Mouse (Mus musculus) T-helper 17 cell (primary cell): ENCODE data around the gene Bbc3.
"Not testable (repeated sequence)": the region's sequence is repeated elsewhere in the genome, so short reads cannot be mapped to it uniquely, and the experiment has no call there.

Experiments
- in situ Hi-C, 2 experiments: fragments of 300-600 bp; cut with MboI, MseI; formaldehyde crosslinking; loops; 1 replicate in 1 of 2; 2 replicates in 1 of 2; pipeline ENCODE4 v1.15.1; 2025; ENCODE audit warnings: high pct_unique_total_duplicates in 2 of 2

Bbc3 gene

DNA sequence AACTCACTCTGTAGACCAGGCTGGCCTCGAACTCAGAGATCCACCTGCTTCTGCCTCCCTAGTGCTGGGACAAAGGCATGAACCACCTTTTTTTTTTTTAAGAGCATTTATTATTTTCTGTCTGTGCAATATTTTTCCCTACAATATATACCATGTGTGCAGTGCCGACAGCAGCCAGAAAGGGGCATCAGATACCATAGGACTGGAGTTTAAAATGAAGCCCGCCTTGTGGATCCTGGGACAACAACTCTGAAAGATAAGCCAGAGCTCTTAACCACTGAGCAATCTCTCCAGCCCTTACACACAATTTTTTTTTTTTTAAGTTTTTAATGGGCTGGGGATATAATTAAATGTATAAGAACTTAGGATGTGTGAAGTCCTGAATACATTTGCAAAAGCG is 13.8 kb upstream of the Bbc3 start:
- in situ Hi-C loops: loop anchor here in 1 of 2 experiments (5.0 kb wide), 2 partner anchors 33 to 88 kb away; no protein-coding TSS in a partner anchor

DNA sequence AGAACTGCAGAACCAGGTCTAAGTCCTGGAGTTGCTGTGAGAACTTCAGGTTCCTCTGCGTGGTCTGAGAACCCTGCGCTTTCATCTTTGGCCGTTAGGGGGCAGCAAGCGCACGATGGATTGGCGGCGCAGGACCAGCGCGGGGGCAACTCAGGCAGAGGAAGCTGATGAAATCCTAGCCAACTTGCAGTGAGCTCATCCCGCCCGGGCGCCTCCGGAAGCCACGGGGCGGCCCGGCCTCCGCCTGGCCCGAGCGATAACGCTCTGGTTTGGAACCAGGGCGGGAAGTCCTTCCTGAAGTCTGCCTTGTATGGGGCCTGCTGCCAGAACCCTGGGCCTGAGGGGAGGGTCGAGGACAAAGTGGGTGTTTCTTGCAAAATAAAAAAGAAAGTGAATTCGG is 13.4 kb upstream of the Bbc3 start:
- in situ Hi-C loops: loop anchor here in 1 of 2 experiments (5.0 kb wide), 2 partner anchors 32 to 87 kb away; no protein-coding TSS in a partner anchor

DNA sequence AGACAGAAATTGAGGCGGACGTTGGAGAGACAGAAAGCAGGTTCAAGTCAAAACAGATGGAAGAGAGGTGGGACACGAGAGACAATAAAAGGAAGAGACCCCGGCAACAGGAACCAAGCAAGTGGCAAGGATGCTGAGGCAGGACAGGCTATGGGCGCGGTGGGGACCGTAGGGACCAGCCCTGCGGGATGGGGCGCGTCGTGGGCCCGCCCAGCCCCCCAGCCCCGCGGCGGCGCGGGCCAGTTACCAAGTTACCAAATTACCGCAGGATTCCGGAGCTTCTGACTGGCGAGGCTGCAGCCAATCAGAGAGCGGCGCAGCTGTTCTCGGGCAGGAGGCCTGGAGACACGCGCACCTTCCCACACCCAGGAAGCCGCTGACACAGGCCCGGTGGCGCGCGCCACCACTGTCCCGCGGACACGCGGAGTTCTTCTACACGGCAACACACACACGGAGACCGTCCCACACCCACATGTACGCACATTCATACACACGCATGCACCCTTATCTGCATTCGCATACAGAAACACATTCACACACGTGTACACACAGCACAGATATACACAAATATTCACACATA is 12.8 kb upstream of the Bbc3 start:
- in situ Hi-C loops: no loop called here

DNA sequence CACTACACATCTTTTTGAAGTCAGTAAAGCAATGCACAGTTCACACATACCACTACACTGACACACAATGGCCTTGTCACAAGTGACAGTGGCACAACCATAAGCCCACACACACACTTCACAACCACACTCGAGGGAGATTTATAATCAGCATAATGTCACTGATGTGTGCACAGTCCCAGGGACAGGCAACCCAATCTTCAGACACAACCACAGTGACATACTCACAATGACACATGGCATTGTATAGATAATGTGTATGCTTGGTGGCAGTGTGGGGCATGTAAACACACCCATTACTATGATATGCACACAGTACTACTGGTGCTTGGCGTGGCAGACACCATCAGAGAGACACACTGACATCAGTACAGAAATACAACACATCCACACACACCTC is 12.0 kb upstream of the Bbc3 start:
- in situ Hi-C loops: no loop called here

DNA sequence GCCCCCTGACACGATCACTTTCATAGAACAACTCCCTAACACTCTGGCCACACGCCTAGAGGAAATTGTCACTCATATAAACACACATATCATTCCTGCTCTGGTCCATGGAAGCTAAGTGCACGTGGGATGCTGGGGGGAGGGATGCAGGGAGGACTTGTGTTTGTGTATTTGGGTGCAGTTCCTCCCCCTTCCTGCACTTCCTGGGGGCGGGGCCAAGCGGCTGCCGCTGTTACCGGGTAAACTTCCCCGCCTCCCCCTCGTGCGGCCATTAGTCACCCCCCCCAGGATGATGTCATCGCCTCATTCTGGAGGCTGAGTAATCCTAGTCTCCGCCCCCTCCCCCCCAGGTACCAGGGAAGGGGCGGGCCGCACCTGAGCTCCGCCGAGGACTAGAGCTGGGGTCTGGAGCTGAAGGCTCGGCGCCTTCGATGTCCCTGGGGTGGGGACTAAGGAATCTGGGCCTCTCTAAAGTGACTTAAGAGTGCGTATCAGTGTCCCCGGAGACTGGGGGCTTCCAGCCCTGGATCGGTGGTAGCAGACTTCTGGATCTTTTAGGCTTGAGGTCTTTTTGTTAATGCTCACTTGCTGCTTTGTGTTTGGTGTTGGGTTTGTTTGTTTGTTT is 11.3 kb upstream of the Bbc3 start:
- in situ Hi-C loops: no loop called here

DNA sequence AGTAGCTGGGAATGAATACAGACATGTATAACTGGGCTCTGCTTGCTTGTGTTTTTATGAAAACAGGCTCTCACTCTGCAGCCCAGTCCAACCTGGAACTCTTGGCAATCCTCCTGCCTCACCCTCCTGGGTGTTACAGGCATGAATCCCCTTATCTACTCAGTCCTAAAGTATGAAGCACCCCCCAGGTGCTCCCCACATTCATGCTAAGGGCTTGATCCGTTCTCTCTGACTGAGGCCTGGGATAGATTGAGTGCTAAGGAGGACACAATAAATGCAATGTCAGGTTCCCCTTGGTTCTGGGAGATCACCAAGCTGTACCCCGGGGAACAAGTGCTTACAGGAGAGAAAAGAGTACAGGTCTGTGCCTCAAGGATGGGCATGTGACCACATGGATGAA is 10.6 kb upstream of the Bbc3 start:
- in situ Hi-C loops: no loop called here

DNA sequence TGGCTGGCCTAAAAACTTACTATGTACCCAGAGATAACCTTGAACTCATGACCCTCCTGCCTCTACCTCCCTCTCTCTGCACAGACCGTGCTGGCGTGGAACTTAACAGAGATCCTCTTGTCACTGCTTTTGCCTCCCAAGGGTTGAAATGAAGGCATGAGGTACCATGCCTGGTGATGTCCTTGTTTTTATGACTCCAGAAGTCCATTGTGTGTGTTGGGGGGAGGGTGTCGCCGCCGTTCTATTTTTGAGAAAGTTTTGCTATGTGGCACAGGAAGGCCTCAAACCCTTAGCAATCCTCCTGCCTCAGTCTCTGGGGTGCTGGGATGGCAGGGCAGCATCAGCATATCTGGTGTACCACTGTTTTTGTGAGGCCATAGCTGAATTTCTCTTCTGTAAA is 9.3 kb upstream of the Bbc3 start:
- in situ Hi-C loops: no loop called here

DNA sequence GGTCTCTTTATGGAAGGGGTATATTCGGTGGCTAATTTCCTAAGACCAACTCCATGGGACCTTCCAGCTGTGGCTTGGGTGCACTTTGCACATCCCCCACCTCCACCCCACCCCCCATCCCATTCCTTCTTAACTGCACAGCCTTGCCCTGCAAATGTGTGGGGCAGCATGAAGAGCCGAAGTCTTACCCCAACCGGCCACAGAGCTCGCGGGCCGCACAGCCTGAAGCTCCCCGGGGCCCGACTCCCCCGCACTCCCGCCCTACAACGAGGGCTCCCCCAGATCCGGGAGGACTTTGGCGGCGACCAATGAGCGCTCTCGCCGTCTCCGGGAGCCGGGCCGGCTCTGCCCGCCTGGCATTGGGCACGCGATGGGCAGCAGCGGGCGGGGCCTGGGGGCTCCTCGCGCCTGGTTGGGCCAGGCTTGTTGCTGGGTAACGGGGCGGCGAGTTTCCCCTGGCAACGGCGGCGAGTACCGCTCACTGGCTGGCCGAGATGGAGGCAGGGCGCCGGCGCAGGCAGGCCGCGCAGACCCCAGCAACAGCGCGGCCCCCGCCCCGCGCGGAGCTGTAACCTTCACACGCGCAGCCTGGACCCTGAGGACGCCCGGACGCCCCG is 8.7 kb upstream of the Bbc3 start:
- in situ Hi-C loops: no loop called here

DNA sequence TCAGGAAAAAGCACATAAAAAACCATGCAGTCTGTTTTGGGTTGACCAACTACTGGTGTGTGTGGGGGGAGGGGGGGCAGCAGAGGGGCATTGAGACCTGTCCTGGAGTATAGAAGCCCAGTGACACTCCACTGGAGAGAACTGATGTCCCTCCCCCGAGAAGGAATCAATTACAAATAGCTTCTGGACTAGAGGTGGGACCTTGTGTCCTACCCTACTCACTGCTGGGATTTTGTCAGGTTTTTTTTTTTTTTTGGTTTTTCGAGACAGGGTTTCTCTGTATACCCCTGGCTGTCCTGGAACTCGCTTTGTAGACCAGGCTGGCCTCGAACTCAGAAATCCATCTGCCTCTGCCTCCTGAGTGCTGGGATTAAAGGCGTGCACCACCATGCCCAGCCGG is 1.1 kb upstream of the Bbc3 start:
- in situ Hi-C loops: not testable (repeated sequence)

DNA sequence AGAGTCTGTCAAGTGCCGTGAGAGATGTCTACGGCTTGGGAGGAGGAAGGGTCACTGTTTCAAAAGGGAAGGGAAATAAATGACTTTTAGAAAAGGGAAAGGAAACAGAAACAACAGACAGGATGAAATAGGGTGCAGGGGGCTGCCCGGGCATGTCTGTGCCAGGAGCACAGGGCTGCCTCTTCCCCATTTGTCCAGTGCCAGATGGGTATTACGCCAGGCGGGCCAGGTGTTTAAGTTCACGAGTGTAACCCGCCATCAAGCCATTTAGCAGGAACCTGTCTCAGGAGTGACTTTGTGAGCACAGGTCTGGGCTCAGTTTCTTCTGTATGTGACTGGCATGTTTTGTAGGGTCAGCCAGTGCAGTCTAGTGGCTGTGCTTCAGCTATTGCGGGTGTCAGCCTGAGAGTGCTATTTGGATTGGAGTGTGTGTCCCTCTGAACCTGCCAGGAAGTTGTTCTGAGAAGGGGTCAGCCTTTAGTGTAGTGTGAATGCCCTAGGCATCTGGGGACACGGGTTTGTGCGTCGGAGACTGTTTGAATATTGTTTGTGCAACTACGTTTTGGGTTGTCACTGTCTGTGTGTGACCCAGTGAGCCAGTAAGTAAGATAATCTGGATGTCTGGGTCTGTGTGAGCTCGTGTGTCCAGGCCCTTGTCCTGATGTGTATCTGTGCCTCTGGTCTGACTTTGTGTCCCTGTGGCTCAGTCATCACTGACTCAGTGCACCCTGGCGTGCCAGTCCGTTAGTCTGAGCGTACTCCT is 543 bp downstream of the Bbc3 start:
- in situ Hi-C loops: no loop called here

DNA sequence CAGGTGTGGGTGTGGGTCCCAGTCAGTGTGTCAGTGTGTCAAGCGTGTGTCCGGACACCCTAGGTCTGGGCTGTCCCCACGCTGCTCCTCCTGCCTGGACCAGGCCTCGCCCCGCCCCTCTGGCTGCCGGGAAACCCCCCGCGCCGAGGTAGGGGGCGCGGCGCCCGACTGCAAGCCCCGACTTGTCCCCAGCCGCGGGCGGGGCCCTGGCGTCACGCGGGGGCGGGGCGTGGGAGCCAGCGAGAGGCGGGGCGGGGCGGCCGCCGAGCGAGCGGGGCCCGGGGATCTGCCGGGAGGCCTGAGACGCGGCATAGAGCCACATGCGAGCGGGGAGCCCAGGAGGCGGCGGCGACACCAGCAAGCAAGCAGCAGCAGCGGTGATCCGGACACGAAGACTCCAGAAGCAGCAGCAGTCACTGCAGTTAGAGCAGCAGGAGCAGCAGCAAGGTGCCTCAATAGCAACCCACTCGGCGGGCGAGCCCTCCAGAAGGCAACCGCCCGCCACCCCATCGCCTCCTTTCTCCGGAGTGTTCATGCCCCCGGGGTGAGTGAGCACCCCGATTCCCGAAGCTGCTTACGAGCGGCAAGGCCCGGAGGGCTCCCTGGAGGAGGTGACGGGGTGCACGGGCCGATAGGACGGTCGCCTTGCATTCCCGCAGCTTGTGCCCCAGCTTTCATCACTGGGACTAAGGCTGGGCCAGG is 1.3 kb downstream of the Bbc3 start:
- in situ Hi-C loops: no loop called here

DNA sequence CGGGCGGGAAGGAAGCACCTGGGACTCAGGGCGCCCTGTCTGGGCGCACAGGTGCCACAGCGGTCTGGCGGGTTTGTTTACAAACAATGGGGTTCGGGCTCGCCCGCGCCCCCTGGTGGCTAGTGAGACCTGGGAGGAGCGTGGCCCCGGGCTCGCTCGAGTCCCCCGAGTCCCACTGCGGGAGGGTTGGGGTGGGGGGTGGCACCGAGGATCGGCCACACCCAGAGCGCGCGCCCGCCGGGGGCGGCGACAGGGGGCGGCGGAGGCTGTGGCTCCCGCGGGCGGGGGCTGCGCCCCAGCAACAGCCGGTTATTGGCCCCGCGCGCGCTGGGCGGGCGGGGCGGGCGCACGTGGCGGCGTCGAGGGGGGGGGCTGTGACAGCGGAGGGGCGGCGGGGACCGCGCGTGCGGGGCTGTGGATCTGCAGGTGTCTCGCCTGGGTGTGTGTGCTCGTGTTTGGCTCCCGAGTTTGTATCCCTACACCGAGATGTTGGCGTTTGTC is 1.9 kb downstream of the Bbc3 start:
- in situ Hi-C loops: no loop called here

DNA sequence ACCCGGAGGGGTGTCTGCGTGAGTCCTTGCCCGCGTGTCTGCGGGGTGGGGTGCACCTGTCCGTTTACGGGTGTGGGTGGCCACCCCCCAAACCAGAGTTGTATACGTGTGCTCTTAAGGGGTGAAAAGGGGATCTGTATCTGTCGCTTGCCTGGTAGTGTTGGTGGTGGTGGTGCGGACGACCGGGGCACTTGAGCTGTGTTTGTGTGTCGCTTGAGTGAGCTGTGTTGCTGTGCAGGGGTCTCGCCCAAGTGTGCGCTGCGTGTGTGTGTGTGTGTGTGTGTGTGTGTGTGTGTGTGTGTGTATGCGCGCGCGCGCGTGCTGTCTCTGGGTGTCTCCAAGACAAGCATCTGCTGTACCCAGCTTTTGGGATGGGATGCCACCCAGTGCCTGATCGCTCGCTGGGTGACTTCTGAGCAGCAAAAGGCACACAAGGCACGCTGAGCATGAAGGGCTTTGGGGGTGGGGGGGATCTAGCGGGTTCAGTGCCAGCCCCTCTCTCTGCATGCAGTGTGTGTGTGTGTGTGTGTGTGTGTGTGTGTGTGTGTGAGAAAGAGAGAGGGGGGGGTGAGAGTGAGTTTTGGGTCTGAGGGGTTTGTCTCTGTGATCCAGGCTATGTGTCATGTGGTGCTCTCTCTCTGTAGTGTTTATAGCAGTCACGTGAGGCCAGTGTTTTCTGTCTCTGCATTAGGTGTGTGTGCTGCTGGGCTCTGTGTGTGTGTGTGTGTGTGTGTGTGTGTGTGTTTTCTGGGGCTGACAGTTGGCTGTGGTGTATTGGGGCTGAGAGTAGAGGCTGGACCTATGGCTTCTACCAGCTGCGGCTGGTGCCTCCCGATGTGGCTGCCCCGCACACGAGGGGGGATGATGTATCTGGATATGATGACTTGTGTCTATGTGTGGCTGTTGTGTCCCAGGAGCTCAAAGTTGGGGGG is 2.6 kb downstream of the Bbc3 start:
- in situ Hi-C loops: no loop called here

DNA sequence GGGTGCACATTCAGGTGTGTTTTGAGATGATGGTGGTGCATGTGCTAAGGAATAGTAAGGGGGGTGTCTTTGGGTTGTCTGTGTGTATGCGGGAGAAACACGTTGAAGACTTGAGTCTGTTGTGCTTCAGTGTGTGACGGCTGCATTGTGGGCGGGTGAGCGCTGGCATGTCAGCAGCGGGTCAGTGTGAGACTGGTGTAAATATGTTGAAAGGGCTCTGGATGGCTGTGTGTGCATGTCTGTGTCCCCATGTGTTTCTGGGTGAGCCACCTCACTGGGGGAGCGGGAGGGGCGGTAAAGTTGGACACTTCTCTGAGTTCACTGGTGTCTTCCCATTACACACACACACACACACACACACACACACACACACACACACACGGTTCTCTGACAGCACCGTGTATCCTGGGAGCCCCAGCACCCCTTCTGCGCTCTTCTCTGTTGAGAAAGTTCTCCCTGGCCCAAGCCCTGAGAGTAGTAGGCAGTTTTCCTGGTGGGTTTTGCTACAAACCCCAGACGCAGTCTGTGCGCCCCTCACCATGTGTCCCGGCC is 3.3 kb downstream of the Bbc3 start:
- in situ Hi-C loops: no loop called here

DNA sequence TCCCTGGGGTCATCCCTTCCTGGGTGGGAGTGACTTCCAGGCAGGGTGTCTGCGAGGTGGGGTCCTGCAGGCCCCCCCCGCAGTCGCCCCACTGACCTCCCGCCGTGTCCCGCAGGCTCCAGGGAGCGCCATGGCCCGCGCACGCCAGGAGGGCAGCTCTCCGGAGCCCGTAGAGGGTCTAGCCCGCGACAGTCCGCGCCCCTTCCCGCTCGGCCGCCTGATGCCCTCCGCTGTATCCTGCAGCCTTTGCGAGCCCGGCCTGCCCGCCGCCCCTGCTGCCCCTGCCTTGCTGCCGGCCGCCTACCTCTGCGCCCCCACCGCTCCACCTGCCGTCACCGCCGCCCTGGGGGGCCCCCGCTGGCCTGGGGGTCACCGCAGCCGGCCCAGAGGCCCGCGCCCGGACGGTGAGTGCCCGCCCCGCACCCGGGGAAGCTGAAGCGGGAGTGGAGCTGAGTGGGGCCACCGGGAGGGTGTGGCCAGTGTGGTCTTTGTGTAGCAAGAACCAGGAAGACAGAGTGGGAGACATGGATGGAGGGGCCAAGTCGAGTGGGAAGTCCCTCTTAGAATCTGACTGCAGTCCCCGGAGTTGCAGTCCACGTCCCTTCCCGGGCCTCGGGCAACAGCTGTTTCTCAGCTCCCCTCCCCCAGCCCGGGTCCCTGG is 3.9 kb downstream of the Bbc3 start:
- in situ Hi-C loops: no loop called here

DNA sequence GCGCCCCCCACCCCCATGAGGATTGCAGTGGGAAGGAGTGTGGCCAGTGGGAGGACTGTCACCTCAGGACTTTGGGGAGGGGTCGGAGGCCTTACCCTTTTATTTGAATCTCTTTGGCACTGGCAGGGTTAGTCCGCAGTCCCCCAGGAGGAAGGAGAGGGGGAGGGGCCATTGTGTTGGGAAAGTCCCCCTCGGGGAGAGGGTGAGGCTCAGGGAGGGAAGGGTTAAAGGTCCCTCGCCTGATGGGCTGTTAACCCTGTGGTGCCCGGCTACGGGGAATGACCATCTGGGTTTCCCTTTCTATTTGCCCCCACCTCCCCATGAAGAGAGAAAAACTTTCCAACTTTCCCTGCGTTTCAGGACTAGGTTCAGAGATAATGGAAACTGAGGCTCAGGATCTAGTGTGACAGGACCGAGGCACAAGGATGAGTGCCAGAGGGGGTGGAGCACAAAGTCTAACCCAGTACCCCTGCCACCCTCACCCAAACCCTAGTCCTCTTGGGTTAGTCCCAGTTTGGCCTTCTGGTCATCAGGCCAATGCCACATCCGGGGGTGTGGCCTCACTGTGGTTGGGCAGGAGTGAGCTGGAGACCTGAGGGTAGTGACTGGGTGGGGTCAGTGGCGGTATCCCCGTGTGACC is 4.6 kb downstream of the Bbc3 start:
- in situ Hi-C loops: no loop called here

DNA sequence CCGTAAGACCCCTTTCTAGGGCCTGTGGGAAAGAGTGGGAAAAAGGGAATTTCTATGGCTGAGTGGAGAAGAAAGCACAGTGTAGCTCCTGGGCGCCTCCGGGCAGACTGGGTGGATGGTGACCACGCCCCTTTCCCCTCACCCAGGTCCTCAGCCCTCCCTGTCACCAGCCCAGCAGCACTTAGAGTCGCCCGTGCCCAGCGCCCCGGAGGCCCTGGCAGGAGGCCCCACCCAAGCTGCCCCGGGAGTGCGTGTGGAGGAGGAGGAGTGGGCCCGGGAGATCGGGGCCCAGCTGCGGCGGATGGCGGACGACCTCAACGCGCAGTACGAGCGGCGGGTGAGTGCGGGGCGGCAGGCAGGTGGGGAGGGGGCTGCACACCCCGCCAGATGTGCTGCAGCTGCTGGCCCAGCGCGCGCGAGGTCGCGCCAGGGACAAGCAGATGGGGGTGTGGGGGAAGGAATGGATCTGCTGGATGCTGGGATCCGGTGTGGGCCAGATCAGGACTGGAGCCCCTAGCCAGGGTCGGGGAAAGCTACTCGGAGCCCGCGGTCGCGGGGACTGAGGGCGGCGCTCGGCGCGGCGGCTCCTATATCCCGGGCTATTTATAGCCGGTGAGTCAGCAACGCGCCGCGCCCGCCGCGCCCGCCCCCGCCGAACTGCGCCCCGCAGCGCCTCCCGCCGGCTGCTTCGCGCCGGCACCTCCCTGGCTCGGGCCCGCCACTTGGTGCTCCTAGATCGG is 5.5 kb downstream of the Bbc3 start:
- in situ Hi-C loops: no loop called here

DNA sequence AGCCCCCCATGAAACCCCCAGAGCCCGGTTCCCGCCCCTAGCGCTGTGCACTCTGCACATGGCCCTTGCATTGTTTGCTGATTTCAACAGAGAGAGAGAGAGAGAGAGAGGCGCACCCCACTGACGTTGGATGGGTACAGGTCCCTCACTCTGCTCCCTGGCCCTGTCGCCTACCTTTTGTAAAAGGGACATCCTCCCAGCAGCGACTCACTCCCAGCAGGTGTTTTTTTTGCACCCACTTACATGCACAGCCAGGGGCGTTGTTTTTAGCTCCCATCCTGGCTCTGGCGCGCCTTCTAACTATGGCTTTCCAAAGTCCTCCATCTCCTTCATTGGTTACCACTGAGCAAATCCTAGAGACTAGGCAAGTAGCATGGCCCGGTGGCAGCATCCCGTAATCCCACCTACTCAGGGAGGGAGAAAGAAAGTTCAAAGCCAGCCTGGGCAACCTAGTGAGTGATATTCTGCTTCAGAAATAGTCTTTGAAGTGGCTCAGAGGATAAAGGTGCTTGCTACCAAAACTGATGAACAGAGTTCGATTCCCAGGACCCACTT is 6.1 kb downstream of the Bbc3 start:
- in situ Hi-C loops: no loop called here
